45 mouse cellular contexts compared by ENCODE assay signal in genomic region chr16:58677491-58677890, GRCm38 (mm10). TPM values are rescaled to one million over a fixed set of nuclear protein-coding genes. Genes with fewer than 3 reads are reported as not detected.
DNase-seq lines count a peak whose midpoint lies in the region; ATAC-seq and TF ChIP-seq lines count a peak whose summit lies in the region.
"Had no signal": no experiment of that assay in that cellular context is flagged by ENCODE, and none has a peak within 500 bp of the region (broad histone marks: within the 10 kb centered on the region; RNA-seq: fewer than 3 reads in every experiment).

No protein-coding gene starts in this region.

- ATAC-seq in cerebellum, adult (ENCODE audit: insufficient number of reproducible peaks, low FRiP score, low TSS enrichment) = 0 out of 2 replicates have a peak, but pooled peaks have one; percentile 11
- no peak for ATAC-seq in liver, embryonic 16.5 days (ENCODE audit: low read depth)
- ATAC-seq: forebrain, embryonic 13.5 days; inflammation-experienced regulatory T-cells, adult 6 months; midbrain, embryonic 16.5 days; Patski had no signal

- peak overlapping the region; percentile 32 for H3K4me2 ChIP-seq in liver, embryonic 16.5 days (ENCODE audit: low read depth, low read length)
- H3K4me2 ChIP-seq: embryonic facial prominence, embryonic 12.5 days; forebrain, embryonic 13.5 days; heart, embryonic 13.5 days; hindbrain, embryonic 15.5 days; midbrain, embryonic 11.5 days had no signal

- no peak for DNase-seq in cerebellum, adult 11-12 months
- peak; percentile 30 for DNase-seq in layer of hippocampus, adult 11-12 months (ENCODE audit: low spot score)
- DNase-seq in layer of hippocampus, adult 18-20 months (ENCODE audit: low spot score in 2 of 2) = no peak
- no peak for DNase-seq in embryo, embryonic 10 days (ENCODE audit: low spot score)
- no peak for DNase-seq in gastrocnemius, postnatal 10 days
- DNase-seq: adrenal gland, postnatal 10 days; cerebellum, adult 2 months; cerebellum, postnatal 14 days; gastrocnemius, postnatal 36 days; heart, adult 2 months; heart, postnatal 10 days; kidney, adult 11 months; kidney, postnatal 14 days; lung, postnatal 36 days; right cerebral cortex, adult 18-20 months; spleen, adult 18-20 months; thymus, adult 18-20 months; thymus, postnatal 25 days had no signal

- 0 out of 2 replicates have a peak overlapping the region, but pooled peaks have one; percentile 23 for H3K9ac ChIP-seq in liver, embryonic 16.5 days (ENCODE audit: low read depth, low read length)
- H3K9ac ChIP-seq: embryonic facial prominence, embryonic 12.5 days; forebrain, embryonic 13.5 days; heart, embryonic 13.5 days; hindbrain, embryonic 15.5 days had no signal

- no peak overlapping the region for H3K4me3 ChIP-seq in cortical plate, adult 2 months (ENCODE audit: insufficient read depth, low read length)
- peak overlapping the region; percentile 33 for H3K4me3 ChIP-seq in liver, embryonic 16.5 days (ENCODE audit: low read depth, low read length)
- H3K4me3 ChIP-seq: embryonic facial prominence, embryonic 12.5 days; forebrain, embryonic 13.5 days; heart, adult 2 months; heart, embryonic 13.5 days; hindbrain, embryonic 10.5 days; hindbrain, embryonic 15.5 days had no signal

- no peaks in the 10 kb centered on the region for H3K27me3 ChIP-seq in liver, embryonic 16.5 days (ENCODE audit: control insufficient read depth, insufficient read depth, low read depth, low read length)
- H3K27me3 ChIP-seq: CH12.LX; embryonic facial prominence, embryonic 12.5 days; forebrain, embryonic 13.5 days; heart, embryonic 13.5 days; hindbrain, embryonic 15.5 days; Patski had no signal

- TF ChIP-seq POLR2A in cortical plate, adult 2 months (IDR thresholded peaks at IDR 0.05; ENCODE audit: extremely low read depth, insufficient read depth, low read length) = no peak

- 84% methylated on average over 5 of the region's 5 CpGs for WGBS in liver, embryonic 16.5 days (ENCODE audit: insufficient replicate concordance)

- H3K9me3 ChIP-seq in liver, embryonic 16.5 days (replicated peaks; ENCODE audit: control insufficient read depth, low read length) = no peaks in the 10 kb centered on the region
- H3K9me3 ChIP-seq: embryonic facial prominence, embryonic 12.5 days; forebrain, embryonic 13.5 days; heart, embryonic 13.5 days; hindbrain, embryonic 10.5 days; hindbrain, embryonic 15.5 days had no signal

- peaks cover 81% of the 10 kb centered on the region for H3K36me3 ChIP-seq in liver, embryonic 16.5 days (ENCODE audit: control insufficient read depth, insufficient read depth)

- peaks cover 2% of the 10 kb centered on the region; the same call in 1 of the 2 replicates for H3K4me1 ChIP-seq in cortical plate, adult 2 months (ENCODE audit: control insufficient read depth, insufficient read depth, low read length)
- peaks cover 45% of the 10 kb centered on the region for H3K4me1 ChIP-seq in liver, embryonic 16.5 days (ENCODE audit: control insufficient read depth, low read depth, low read length)
- H3K4me1 ChIP-seq: embryonic facial prominence, embryonic 12.5 days; forebrain, embryonic 13.5 days; hindbrain, embryonic 10.5 days; hindbrain, embryonic 15.5 days had no signal

- no peak for TF ChIP-seq CTCF in cortical plate, adult 2 months (IDR thresholded peaks at IDR 0.05; ENCODE audit: extremely low read depth, insufficient read depth, low read length)

- peak overlapping the region; percentile 79 for H3K27ac ChIP-seq in cortical plate, adult 2 months (ENCODE audit: insufficient read depth, low read length)
- peak overlapping the region; percentile 69 for H3K27ac ChIP-seq in liver, embryonic 16.5 days (ENCODE audit: low read length)
- H3K27ac ChIP-seq: embryonic facial prominence, embryonic 12.5 days; forebrain, embryonic 13.5 days; heart, adult 2 months; heart, embryonic 13.5 days; hindbrain, embryonic 10.5 days; hindbrain, embryonic 15.5 days had no signal

RNA-seq across cellular contexts. Expression of gene Cpox, which starts 7.4 kb away (rescaled TPM):
- 10 to 100 TPM; 51.6 to 52.7 TPM for total RNA-seq in layer of hippocampus, adult 18-20 months (2021)
- polyA plus RNA-seq in cortical plate, adult 2 months (2012; rRNA removed) = 37.1 and 40.6 TPM in 2 replicates
- polyA plus RNA-seq in liver, embryonic 16.5 days (2015; fragmentation: Nextera tagmentation; extraction: Ambion mirVana) = 356 and 399 TPM in 2 replicates
- 10 to 100 TPM; 12.0 to 12.4 TPM for total RNA-seq in gastrocnemius, postnatal 10 days (2021)

RNA-seq across cellular contexts. Expression of gene E330017A01Rik, which starts 39.0 kb away (rescaled TPM):
- not detected for total RNA-seq in layer of hippocampus, adult 18-20 months (2021)
- not detected in 2 replicates for polyA plus RNA-seq in cortical plate, adult 2 months (2012; rRNA removed)
- polyA plus RNA-seq in liver, embryonic 16.5 days (2015; fragmentation: Nextera tagmentation; extraction: Ambion mirVana) = not detected in 2 replicates
- total RNA-seq in gastrocnemius, postnatal 10 days (2021) = not detected
- total RNA-seq: adrenal gland, postnatal 10 days; ES-E14; gastrocnemius, adult 18-20 months; gastrocnemius, postnatal 36 days; heart, adult 2 months; heart, postnatal 10 days; layer of hippocampus, adult 8-10 months; left cerebral cortex, adult 18-20 months; left cerebral cortex, postnatal 14 days; liver, adult 2 months; megakaryocyte, adult 5-6 weeks; neutrophil, adult 5-6 weeks had no signal
- polyA plus RNA-seq: C2C12; cerebellum, adult 2 months; embryonic facial prominence, embryonic 12.5 days; forebrain, embryonic 13.5 days; heart, adult 2 months; heart, embryonic 13.5 days; hindbrain, embryonic 10.5 days; inflammation-experienced regulatory T-cells, adult 6 months; limb, embryonic 11.5 days; liver, adult 2 months; lung, embryonic 16.5 days; midbrain, embryonic 11.5 days; midbrain, embryonic 16.5 days; neural tube, embryonic 11.5 days; Patski; stomach, embryonic 16.5 days had no signal

RNA-seq across cellular contexts. Expression of gene Gpr15, which starts 41.4 kb away (rescaled TPM):
- not detected for total RNA-seq in layer of hippocampus, adult 18-20 months (2021)
- not detected in 2 replicates for polyA plus RNA-seq in cortical plate, adult 2 months (2012; rRNA removed)
- not detected in 2 replicates for polyA plus RNA-seq in liver, embryonic 16.5 days (2015; fragmentation: Nextera tagmentation; extraction: Ambion mirVana)
- total RNA-seq in gastrocnemius, postnatal 10 days (2021) = not detected
- total RNA-seq: adrenal gland, postnatal 10 days; ES-E14; gastrocnemius, adult 18-20 months; gastrocnemius, postnatal 36 days; heart, adult 2 months; heart, postnatal 10 days; layer of hippocampus, adult 8-10 months; left cerebral cortex, adult 18-20 months; left cerebral cortex, postnatal 14 days; liver, adult 2 months had no signal
- polyA plus RNA-seq: C2C12; cerebellum, adult 2 months; embryonic facial prominence, embryonic 12.5 days; forebrain, embryonic 13.5 days; heart, embryonic 13.5 days; hindbrain, embryonic 10.5 days; hindbrain, embryonic 15.5 days; kidney, embryonic 14.5 days; limb, embryonic 11.5 days; midbrain, embryonic 11.5 days; neural tube, embryonic 11.5 days; Patski; stomach, embryonic 16.5 days had no signal

RNA-seq across cellular contexts. Expression of gene Cldnd1, which starts 50.2 kb away (rescaled TPM):
- 100 to 1,000 TPM in 1 of 2 experiments, 10 to 100 TPM in 1; 95.5 to 101 TPM for total RNA-seq in layer of hippocampus, adult 18-20 months (2021)
- polyA plus RNA-seq in cortical plate, adult 2 months (2012; rRNA removed) = 136 and 139 TPM in 2 replicates
- 23.8 and 24.2 TPM in 2 replicates for polyA plus RNA-seq in liver, embryonic 16.5 days (2015; fragmentation: Nextera tagmentation; extraction: Ambion mirVana)
- total RNA-seq in gastrocnemius, postnatal 10 days (2021) = 10 to 100 TPM; 54.6 to 68.2 TPM
